Mouse (Mus musculus) midbrain, embryonic 11.5 days (tissue): ENCODE measurements at regions not wholly inside any gene's neighbourhood (a gene's known extent, or its start where the extent isn't known, plus 50 kb on each side); places are given as distances from the start of the nearest gene placed in this dataset.

ENCODE experiments used
- ATAC-seq: fragments of 200-750 bp; cut with Nextera tagmentation; 2 replicates; pipeline ENCODE4 v1.8.0; 2017; ENCODE audit warnings: moderate TSS enrichment, moderate library complexity; ENCODE audit not compliant: low FRiP score
- DNase-seq: peaks from one replicate; pipeline ENCODE4 v3.0.0; 2015; ENCODE audit warnings: low spot score; ENCODE audit errors: missing footprints
- H3K27ac ChIP-seq: fragments of 300-500 bp; sonication (generic); 2 replicates; pipeline ENCODE4 v1.5.1; 2014; ENCODE audit warnings: low read depth, low read length
- H3K27me3 ChIP-seq: fragments of 300-500 bp; sonication (generic); 2 replicates; pipeline ENCODE4 v1.6.1; 2014; ENCODE audit warnings: mild to moderate bottlenecking, low read length, moderate library complexity, mixed read lengths; ENCODE audit not compliant: control insufficient read depth, insufficient read depth
- H3K36me3 ChIP-seq: fragments of 300-500 bp; sonication (generic); 2 replicates; pipeline ENCODE4 v1.6.1; 2014; ENCODE audit warnings: mild to moderate bottlenecking, low read length, moderate library complexity, mixed read lengths; ENCODE audit not compliant: control insufficient read depth, insufficient read depth
- H3K4me1 ChIP-seq: fragments of 300-500 bp; sonication (generic); 2 replicates; pipeline ENCODE4 v1.6.1; 2014; ENCODE audit warnings: low read length; ENCODE audit not compliant: control insufficient read depth, insufficient read depth
- H3K4me2 ChIP-seq: fragments of 300-500 bp; sonication (generic); 2 replicates; pipeline ENCODE4 v1.6.1; 2014; ENCODE audit warnings: mild to moderate bottlenecking, moderate library complexity
- H3K4me3 ChIP-seq: fragments of 300-500 bp; sonication (generic); 2 replicates; pipeline ENCODE4 v1.5.1; 2014; ENCODE audit warnings: low read depth, low read length
- H3K9ac ChIP-seq: fragments of 300-500 bp; sonication (generic); 2 replicates; pipeline ENCODE4 v1.6.1; 2014; ENCODE audit warnings: low read length
- H3K9me3 ChIP-seq: fragments of 300-500 bp; sonication (generic); 2 replicates; pipeline ENCODE4 v1.6.1; 2016; ENCODE audit warnings: low read length; ENCODE audit not compliant: control insufficient read depth
- WGBS: fragments of 180-500 bp; shearing (Covaris S2); extraction: QIAGEN DNeasy Blood & Tissue Kit; methylation state at CpG from one replicate; pipeline ENCODE4 v1.1.7; 2014; 5-methylcytosine and 5-hydroxymethylcytosine counted together

GRCm38 (mm10) chr10:96515923-96516258, 100.9 kb upstream of the Btg1 start:
- no peaks in the 10 kb centered on the region for H3K27me3 ChIP-seq
- H3K4me1 ChIP-seq, result no peaks in the 10 kb centered on the region
- no peak for ATAC-seq
- no peak overlapping the region for H3K9ac ChIP-seq
- no peaks in the 10 kb centered on the region for H3K36me3 ChIP-seq
- no peak for DNase-seq
- no peaks in the 10 kb centered on the region for H3K9me3 ChIP-seq
- no peak overlapping the region for H3K4me3 ChIP-seq
- no peak overlapping the region for H3K4me2 ChIP-seq
- no peak overlapping the region for H3K27ac ChIP-seq
- 91% methylated on average over 2 of the region's 2 CpGs for WGBS

- Histone ChIP-seq H3K36me3 (no peaks in the 10 kb centered on the region), H3K4me3 (no peak overlapping the region), H3K9ac (no peak overlapping the region), H3K27me3 (no peaks in the 10 kb centered on the region), H3K4me1 (peaks cover 4% of the 10 kb centered on the region; the same call in 1 of the 2 replicates), H3K9me3 (no peaks in the 10 kb centered on the region), H3K27ac (no peak overlapping the region), H3K4me2 (no peak overlapping the region)
- DNase-seq (no peak), ATAC-seq (no peak)
- 77% methylated on average over 3 of the region's 3 CpGs for WGBS
Observed at GRCm38 (mm10) chr10:96519411-96519810, 97.4 kb upstream of the Btg1 start.

GRCm38 (mm10) chr10:96520995-96521760, 95.6 kb upstream of the Btg1 start:
- no peaks in the 10 kb centered on the region for H3K9me3 ChIP-seq
- H3K27ac ChIP-seq, result no peak overlapping the region
- no peak overlapping the region for H3K9ac ChIP-seq
- 68% methylated on average over 8 of the region's 8 CpGs for WGBS
- H3K27me3 ChIP-seq, result no peaks in the 10 kb centered on the region
- no peak overlapping the region for H3K4me2 ChIP-seq
- H3K36me3 ChIP-seq, result no peaks in the 10 kb centered on the region
- ATAC-seq (peak; percentile 57), DNase-seq (no peak)
- peaks cover 4% of the 10 kb centered on the region; the same call in 1 of the 2 replicates for H3K4me1 ChIP-seq
- H3K4me3 ChIP-seq, result no peak overlapping the region

GRCm38 (mm10) chr10:96523967-96524801, 92.6 kb upstream of the Btg1 start:
- Histone ChIP-seq H3K27ac (peak overlapping the region; percentile 41; the same call in 1 of the 2 replicates), H3K9ac (peak overlapping the region; percentile 51; the same call in 1 of the 2 replicates), H3K4me1 (peaks cover 4% of the 10 kb centered on the region; the same call in 1 of the 2 replicates), H3K27me3 (no peaks in the 10 kb centered on the region), H3K36me3 (no peaks in the 10 kb centered on the region), H3K4me3 (no peak overlapping the region), H3K4me2 (peak overlapping the region; percentile 19; the same call in 1 of the 2 replicates), H3K9me3 (no peaks in the 10 kb centered on the region)
- 40% methylated on average over 20 of the region's 20 CpGs for WGBS
- ATAC-seq (peak; percentile 79), DNase-seq (peak; percentile 91)

GRCm38 (mm10) chr10:96527864-96528263, 88.9 kb upstream of the Btg1 start:
- Histone ChIP-seq H3K4me2 (no peak overlapping the region), H3K9ac (no peak overlapping the region), H3K9me3 (no peaks in the 10 kb centered on the region), H3K4me3 (no peak overlapping the region), H3K36me3 (no peaks in the 10 kb centered on the region), H3K4me1 (peaks cover 2% of the 10 kb centered on the region; the same call in 1 of the 2 replicates), H3K27me3 (no peaks in the 10 kb centered on the region), H3K27ac (no peak overlapping the region)
- DNase-seq, result no peak
- WGBS, result 94% methylated on average over 3 of the region's 3 CpGs
- no peak for ATAC-seq

GRCm38 (mm10) chr10:96534547-96535124, 82.2 kb upstream of the Btg1 start:
- Histone ChIP-seq H3K27me3 (no peaks in the 10 kb centered on the region; the same call in 1 of the 2 replicates), H3K27ac (no peak overlapping the region), H3K4me1 (no peaks in the 10 kb centered on the region), H3K9me3 (no peaks in the 10 kb centered on the region), H3K4me3 (no peak overlapping the region), H3K9ac (no peak overlapping the region), H3K4me2 (no peak overlapping the region), H3K36me3 (no peaks in the 10 kb centered on the region)
- WGBS, result 95% methylated on average over 7 of the region's 7 CpGs
- DNase-seq, result no peak
- no peak for ATAC-seq

- H3K4me2 ChIP-seq, result no peak overlapping the region
- no peak overlapping the region for H3K4me3 ChIP-seq
- H3K36me3 ChIP-seq, result no peaks in the 10 kb centered on the region
- no peaks in the 10 kb centered on the region; the same call in 1 of the 2 replicates for H3K27me3 ChIP-seq
- ATAC-seq (no peak), DNase-seq (no peak)
- H3K27ac ChIP-seq, result no peak overlapping the region
- WGBS, result 82% methylated on average over 9 of the region's 9 CpGs
- H3K9ac ChIP-seq, result no peak overlapping the region
- H3K4me1 ChIP-seq, result no peaks in the 10 kb centered on the region
- H3K9me3 ChIP-seq, result no peaks in the 10 kb centered on the region
Observed at GRCm38 (mm10) chr10:96535461-96535860, 81.3 kb upstream of the Btg1 start.

- no peak overlapping the region for H3K4me3 ChIP-seq
- DNase-seq (no peak), ATAC-seq (no peak)
- WGBS, result 100% methylated on average over 2 of the region's 2 CpGs
- H3K9me3 ChIP-seq, result no peaks in the 10 kb centered on the region
- H3K36me3 ChIP-seq, result no peaks in the 10 kb centered on the region
- no peak overlapping the region for H3K4me2 ChIP-seq
- H3K9ac ChIP-seq, result no peak overlapping the region
- no peaks in the 10 kb centered on the region for H3K27me3 ChIP-seq
- no peaks in the 10 kb centered on the region for H3K4me1 ChIP-seq
- H3K27ac ChIP-seq, result no peak overlapping the region
Observed at GRCm38 (mm10) chr10:96540828-96541227, 76.0 kb upstream of the Btg1 start.

GRCm38 (mm10) chr10:96545312-96545711, 71.5 kb upstream of the Btg1 start:
- Histone ChIP-seq H3K9me3 (no peaks in the 10 kb centered on the region), H3K4me1 (no peaks in the 10 kb centered on the region), H3K36me3 (no peaks in the 10 kb centered on the region), H3K27ac (no peak overlapping the region), H3K9ac (no peak overlapping the region), H3K27me3 (no peaks in the 10 kb centered on the region), H3K4me2 (no peak overlapping the region), H3K4me3 (no peak overlapping the region)
- ATAC-seq, result no peak
- no peak for DNase-seq
- 86% methylated on average over 6 of the region's 6 CpGs for WGBS
